Mouse (Mus musculus): Measurements from ENCODE around the gene Isl1. TPM values are rescaled to one million over a fixed set of nuclear protein-coding genes. Genes with fewer than 3 reads are reported as not detected.

Isl1 gene
- not detected in 4 replicates for total RNA-seq (2023; ENCODE audit: inconsistent age)

GRCm38 (mm10) chr13:116309584-116310462 is at the start of gene Isl1:
Gene Isl1, minus strand, starts transcription at chr13:116309689.

All from B cell, adult (primary cell).